Mouse (Mus musculus): Measurements from ENCODE around the gene Myh10. TPM values are rescaled to one million over a fixed set of nuclear protein-coding genes. Genes with fewer than 3 reads are reported as not detected.
A peak's percentile ranks its signal among the peaks of the same experiment; 100 is the strongest.
"Not testable (repeated sequence)": the region's sequence is repeated elsewhere in the genome, so short reads cannot be mapped to it uniquely, and the experiment has no call there.

Gene Myh10
- polyA plus RNA-seq, 1 experiment: 33.7 TPM

DNA sequence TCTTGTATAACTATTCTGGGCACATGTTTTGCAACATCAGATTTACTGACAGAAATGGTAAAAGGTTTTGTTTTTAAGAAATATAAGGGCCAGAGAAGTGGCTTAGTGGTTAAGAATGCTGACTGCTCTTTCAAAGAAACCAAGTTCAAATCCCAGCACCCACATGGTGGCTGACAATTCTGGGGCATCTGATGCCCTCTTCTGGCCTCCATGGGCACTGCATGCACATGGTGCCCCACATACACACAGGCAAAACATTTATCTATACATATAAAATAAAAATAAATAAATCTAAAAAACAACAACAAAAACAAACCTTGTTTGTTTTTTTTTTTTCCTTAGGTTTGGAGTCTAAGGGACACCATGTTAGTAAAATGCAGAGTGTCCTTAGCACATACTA, 32.8 kb downstream of the Myh10 start:
- DNase-seq: no peak
- TF ChIP-seq CTCF (conservative IDR thresholded peaks at IDR 0.05; ENCODE audit: insufficient read depth, insufficient read length, low read depth, low read length) (peak; percentile 67), POLR2A (IDR thresholded peaks at IDR 0.05; ENCODE audit: low read depth, low read length) (no peak)
- Histone ChIP-seq H3K4me3 (ENCODE audit: insufficient read depth, low read depth, low read length) (no peak overlapping the region), H3K4me1 (ENCODE audit: control insufficient read depth, insufficient read depth, low read length) (no peaks in the 10 kb centered on the region), H3K36me3 (ENCODE audit: control insufficient read depth, insufficient read depth, low read length) (no peaks in the 10 kb centered on the region), H3K27me3 (replicated peaks; ENCODE audit: control insufficient read depth, insufficient read depth, low read length) (no peaks in the 10 kb centered on the region), H3K27ac (ENCODE audit: insufficient read depth, low read depth, low read length) (no peak overlapping the region)

DNA sequence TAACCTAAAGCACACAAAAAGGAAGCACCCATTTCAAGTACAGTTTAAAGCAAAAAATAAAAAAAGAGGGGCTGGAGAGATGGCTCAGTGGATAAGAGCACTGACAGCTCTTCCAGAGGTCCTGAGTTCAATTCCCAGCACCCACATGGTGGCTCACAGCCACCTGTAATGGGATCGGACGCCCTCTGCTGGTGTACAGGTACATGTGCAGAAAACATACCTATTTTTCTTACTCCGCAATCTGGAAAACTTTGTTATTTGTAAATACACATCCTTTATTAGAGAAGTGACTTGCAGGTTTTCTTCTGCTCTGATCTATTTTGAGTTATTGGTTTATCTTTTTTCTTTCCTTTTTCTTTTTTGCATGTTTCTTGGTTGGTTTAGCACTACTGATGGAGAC, 37.3 kb downstream of the Myh10 start:
- no peak for DNase-seq
- Histone ChIP-seq H3K27me3 (replicated peaks; ENCODE audit: control insufficient read depth, insufficient read depth, low read length) (no peaks in the 10 kb centered on the region), H3K36me3 (ENCODE audit: control insufficient read depth, insufficient read depth, low read length) (no peaks in the 10 kb centered on the region), H3K27ac (ENCODE audit: insufficient read depth, low read depth, low read length) (no peak overlapping the region), H3K4me3 (ENCODE audit: insufficient read depth, low read depth, low read length) (no peak overlapping the region), H3K4me1 (ENCODE audit: control insufficient read depth, insufficient read depth, low read length) (no peaks in the 10 kb centered on the region; the same call in 1 of the 2 replicates)
- no peak for TF ChIP-seq CTCF (conservative IDR thresholded peaks at IDR 0.05; ENCODE audit: insufficient read depth, insufficient read length, low read depth, low read length)
- no peak for TF ChIP-seq POLR2A (IDR thresholded peaks at IDR 0.05; ENCODE audit: low read depth, low read length)
- 89% methylated on average over 3 of the region's 3 CpGs for WGBS

DNA sequence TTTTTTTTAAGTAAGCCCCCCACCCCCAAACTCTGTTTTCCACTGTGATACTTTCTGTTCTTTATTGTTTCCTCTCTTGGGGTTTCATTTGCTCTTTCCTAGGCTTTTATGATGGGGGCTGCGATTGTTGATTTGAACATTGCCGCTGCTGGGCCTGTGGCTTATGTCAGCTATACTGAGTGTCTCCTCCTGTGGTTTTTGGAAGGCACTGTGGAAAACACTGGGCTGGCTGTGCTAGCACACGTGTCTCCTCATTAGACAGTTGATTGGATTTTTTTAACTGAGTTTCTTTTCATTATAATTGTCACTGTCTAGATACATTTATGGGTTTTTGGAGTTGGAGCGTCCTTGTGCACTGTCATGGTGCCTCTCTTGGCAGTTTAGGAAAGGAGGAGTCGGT, 39.4 kb downstream of the Myh10 start:
- no peaks in the 10 kb centered on the region; the same call in 1 of the 2 replicates for H3K4me1 ChIP-seq (ENCODE audit: control insufficient read depth, insufficient read depth, low read length)
- WGBS: 82% methylated on average over 5 of the region's 5 CpGs
- no peak for TF ChIP-seq CTCF (conservative IDR thresholded peaks at IDR 0.05; ENCODE audit: insufficient read depth, insufficient read length, low read depth, low read length)
- TF ChIP-seq POLR2A (IDR thresholded peaks at IDR 0.05; ENCODE audit: low read depth, low read length): no peak
- H3K27me3 ChIP-seq (replicated peaks; ENCODE audit: control insufficient read depth, insufficient read depth, low read length): no peaks in the 10 kb centered on the region
- no peak overlapping the region for H3K4me3 ChIP-seq (ENCODE audit: insufficient read depth, low read depth, low read length)
- no peaks in the 10 kb centered on the region for H3K36me3 ChIP-seq (ENCODE audit: control insufficient read depth, insufficient read depth, low read length)
- no peak for DNase-seq
- no peak overlapping the region for H3K27ac ChIP-seq (ENCODE audit: insufficient read depth, low read depth, low read length)

DNA sequence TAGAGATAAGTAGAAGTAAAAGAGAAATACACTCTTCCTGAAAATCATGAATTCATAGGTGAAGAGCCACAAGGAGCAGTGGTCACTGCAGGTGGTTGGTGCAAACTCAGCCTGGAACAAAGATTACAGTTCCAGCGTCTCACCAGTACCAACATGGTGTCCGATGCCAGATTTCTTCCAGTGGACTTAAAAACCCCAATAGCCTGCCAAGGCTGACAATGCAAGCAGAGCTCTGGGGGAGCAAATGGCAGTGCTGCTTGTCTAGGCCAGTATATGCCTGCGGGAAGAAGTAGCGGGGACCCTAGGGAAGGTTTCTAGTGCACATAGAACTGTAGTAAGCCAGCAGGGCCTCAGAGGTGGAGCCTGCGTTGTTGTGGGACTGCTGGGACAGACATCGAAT, 40.7 kb downstream of the Myh10 start:
- 82% methylated on average over 6 of the region's 6 CpGs for WGBS
- Histone ChIP-seq H3K4me1 (ENCODE audit: control insufficient read depth, insufficient read depth, low read length) (no peaks in the 10 kb centered on the region; the same call in 1 of the 2 replicates), H3K27ac (ENCODE audit: insufficient read depth, low read depth, low read length) (no peak overlapping the region), H3K27me3 (replicated peaks; ENCODE audit: control insufficient read depth, insufficient read depth, low read length) (no peaks in the 10 kb centered on the region), H3K4me3 (ENCODE audit: insufficient read depth, low read depth, low read length) (no peak overlapping the region), H3K36me3 (ENCODE audit: control insufficient read depth, insufficient read depth, low read length) (no peaks in the 10 kb centered on the region)
- TF ChIP-seq POLR2A (IDR thresholded peaks at IDR 0.05; ENCODE audit: low read depth, low read length) (no peak), CTCF (conservative IDR thresholded peaks at IDR 0.05; ENCODE audit: insufficient read depth, insufficient read length, low read depth, low read length) (no peak)
- DNase-seq: peak; percentile 28

DNA sequence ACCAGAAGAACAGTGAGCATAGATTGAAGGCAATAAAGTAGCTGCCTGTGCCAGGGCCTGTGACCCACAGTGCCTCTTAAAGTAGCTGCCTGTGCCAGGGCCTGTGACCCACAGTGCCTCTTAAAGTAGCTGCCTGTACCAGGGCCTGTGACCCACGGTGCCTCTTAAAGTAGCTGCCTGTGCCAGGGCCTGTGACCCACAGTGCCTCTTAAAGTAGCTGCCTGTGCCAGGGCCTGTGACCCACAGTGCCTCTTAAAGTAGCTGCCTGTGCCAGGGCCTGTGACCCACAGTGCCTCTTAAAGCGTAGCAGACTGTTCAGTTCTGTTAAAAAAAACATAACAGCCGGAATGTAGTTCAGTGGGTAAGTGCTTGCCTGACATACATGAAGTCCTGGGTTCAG, 42.0 kb downstream of the Myh10 start:
- H3K36me3 ChIP-seq (ENCODE audit: control insufficient read depth, insufficient read depth, low read length); H3K27ac ChIP-seq (ENCODE audit: insufficient read depth, low read depth, low read length); H3K27me3 ChIP-seq (replicated peaks; ENCODE audit: control insufficient read depth, insufficient read depth, low read length); H3K4me3 ChIP-seq (ENCODE audit: insufficient read depth, low read depth, low read length); H3K4me1 ChIP-seq (ENCODE audit: control insufficient read depth, insufficient read depth, low read length): not testable (repeated sequence)
- peak; percentile 39 for DNase-seq
- WGBS: 36% methylated on average over 3 of the region's 3 CpGs

DNA sequence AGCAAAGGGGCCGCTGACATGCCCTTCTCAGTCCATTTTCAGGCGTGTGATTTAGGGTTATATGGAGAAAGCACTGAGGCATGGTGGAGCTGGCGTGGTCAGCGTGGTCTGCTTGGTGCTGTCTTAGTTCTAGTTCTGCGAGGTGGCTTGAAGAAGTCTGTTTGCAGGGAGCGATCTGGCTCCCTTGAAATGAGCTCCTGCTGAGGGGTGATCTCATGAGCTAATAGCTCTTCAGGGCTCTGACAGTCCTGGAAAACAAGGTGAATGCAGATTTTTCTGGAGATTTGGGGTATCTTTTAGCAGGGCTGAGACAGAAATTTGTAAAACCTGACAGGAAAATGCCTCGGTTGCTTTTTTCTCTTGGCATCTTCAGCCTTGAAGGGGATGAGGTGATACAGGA, 48.1 kb downstream of the Myh10 start:
- no peaks in the 10 kb centered on the region for H3K27me3 ChIP-seq (replicated peaks; ENCODE audit: control insufficient read depth, insufficient read depth, low read length)
- H3K36me3 ChIP-seq (ENCODE audit: control insufficient read depth, insufficient read depth, low read length): no peaks in the 10 kb centered on the region
- 78% methylated on average over 7 of the region's 7 CpGs for WGBS
- no peaks in the 10 kb centered on the region for H3K4me1 ChIP-seq (ENCODE audit: control insufficient read depth, insufficient read depth, low read length)
- H3K4me3 ChIP-seq (ENCODE audit: insufficient read depth, low read depth, low read length): no peak overlapping the region
- no peak for DNase-seq
- no peak overlapping the region for H3K27ac ChIP-seq (ENCODE audit: insufficient read depth, low read depth, low read length)
- TF ChIP-seq POLR2A (IDR thresholded peaks at IDR 0.05; ENCODE audit: low read depth, low read length) (no peak), CTCF (conservative IDR thresholded peaks at IDR 0.05; ENCODE audit: insufficient read depth, insufficient read length, low read depth, low read length) (no peak)

DNA sequence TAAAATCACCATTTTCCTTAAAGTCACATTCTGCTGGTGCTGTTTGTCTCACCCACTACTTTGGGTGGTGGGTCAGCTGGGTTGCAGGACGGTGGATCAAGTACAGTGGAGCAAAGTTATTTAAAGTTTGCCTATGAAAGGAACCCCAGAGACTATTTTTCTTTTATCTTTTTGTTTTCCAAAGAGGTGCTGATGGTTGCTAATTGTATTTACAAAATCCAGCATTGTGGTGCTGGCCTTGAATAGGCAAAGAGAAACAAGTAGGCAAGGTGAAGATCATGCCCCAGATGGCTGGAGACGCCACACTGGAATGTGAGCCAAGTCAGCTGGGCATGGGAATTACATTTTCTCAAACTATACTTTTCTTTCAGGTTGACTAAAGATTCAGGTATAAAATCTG, 51.3 kb downstream of the Myh10 start:
- TF ChIP-seq POLR2A (IDR thresholded peaks at IDR 0.05; ENCODE audit: low read depth, low read length): no peak
- TF ChIP-seq CTCF (conservative IDR thresholded peaks at IDR 0.05; ENCODE audit: insufficient read depth, insufficient read length, low read depth, low read length): no peak

DNA sequence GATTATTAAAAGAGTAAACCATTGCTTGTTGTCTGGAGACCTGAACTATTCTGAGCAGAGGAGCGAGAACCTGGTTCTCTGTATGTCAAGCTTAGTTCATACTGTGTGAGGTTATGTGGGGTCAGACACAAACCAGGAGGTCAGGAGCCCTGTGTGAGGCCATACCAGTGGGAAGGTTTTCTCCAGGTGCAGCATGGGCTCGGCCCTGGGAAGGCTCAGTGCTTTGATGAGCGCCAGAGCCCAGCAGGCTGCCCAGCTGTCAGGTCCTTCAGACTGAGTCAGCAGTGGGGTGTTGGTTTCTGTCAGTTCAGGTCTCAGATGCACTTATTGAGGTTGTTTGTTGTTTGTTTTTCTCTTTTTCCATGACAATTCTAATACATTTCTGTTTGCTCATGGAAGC, 52.8 kb downstream of the Myh10 start:
- DNase-seq: no peak
- H3K27ac ChIP-seq (ENCODE audit: insufficient read depth, low read depth, low read length): no peak overlapping the region
- 86% methylated on average over 3 of the region's 3 CpGs for WGBS
- H3K27me3 ChIP-seq (replicated peaks; ENCODE audit: control insufficient read depth, insufficient read depth, low read length): no peaks in the 10 kb centered on the region
- TF ChIP-seq POLR2A (IDR thresholded peaks at IDR 0.05; ENCODE audit: low read depth, low read length) (no peak), CTCF (conservative IDR thresholded peaks at IDR 0.05; ENCODE audit: insufficient read depth, insufficient read length, low read depth, low read length) (no peak)
- H3K4me3 ChIP-seq (ENCODE audit: insufficient read depth, low read depth, low read length): no peak overlapping the region
- no peaks in the 10 kb centered on the region; the same call in 1 of the 2 replicates for H3K36me3 ChIP-seq (ENCODE audit: control insufficient read depth, insufficient read depth, low read length)
- H3K4me1 ChIP-seq (ENCODE audit: control insufficient read depth, insufficient read depth, low read length): 0 out of 2 replicates have a peak, but pooled peaks cover 3% of the 10 kb centered on the region

More for the DNA sequence above, 51.3 kb downstream of the Myh10 start:
- H3K4me3 ChIP-seq (ENCODE audit: insufficient read depth, low read depth, low read length): no peak overlapping the region
- DNase-seq: no peak
- 0 out of 2 replicates have a peak, but pooled peaks cover 3% of the 10 kb centered on the region for H3K4me1 ChIP-seq (ENCODE audit: control insufficient read depth, insufficient read depth, low read length)
- H3K27me3 ChIP-seq (replicated peaks; ENCODE audit: control insufficient read depth, insufficient read depth, low read length): no peaks in the 10 kb centered on the region
- no peak overlapping the region for H3K27ac ChIP-seq (ENCODE audit: insufficient read depth, low read depth, low read length)
- no peaks in the 10 kb centered on the region; the same call in 1 of the 2 replicates for H3K36me3 ChIP-seq (ENCODE audit: control insufficient read depth, insufficient read depth, low read length)
- WGBS: 85% methylated on average over 2 of the region's 2 CpGs
